Mouse (Mus musculus): Measurements from ENCODE around the gene Zfp804b.
"Not testable (repeated sequence)": the region's sequence is repeated elsewhere in the genome, so short reads cannot be mapped to it uniquely, and the experiment has no call there.

The Zfp804b gene

DNA sequence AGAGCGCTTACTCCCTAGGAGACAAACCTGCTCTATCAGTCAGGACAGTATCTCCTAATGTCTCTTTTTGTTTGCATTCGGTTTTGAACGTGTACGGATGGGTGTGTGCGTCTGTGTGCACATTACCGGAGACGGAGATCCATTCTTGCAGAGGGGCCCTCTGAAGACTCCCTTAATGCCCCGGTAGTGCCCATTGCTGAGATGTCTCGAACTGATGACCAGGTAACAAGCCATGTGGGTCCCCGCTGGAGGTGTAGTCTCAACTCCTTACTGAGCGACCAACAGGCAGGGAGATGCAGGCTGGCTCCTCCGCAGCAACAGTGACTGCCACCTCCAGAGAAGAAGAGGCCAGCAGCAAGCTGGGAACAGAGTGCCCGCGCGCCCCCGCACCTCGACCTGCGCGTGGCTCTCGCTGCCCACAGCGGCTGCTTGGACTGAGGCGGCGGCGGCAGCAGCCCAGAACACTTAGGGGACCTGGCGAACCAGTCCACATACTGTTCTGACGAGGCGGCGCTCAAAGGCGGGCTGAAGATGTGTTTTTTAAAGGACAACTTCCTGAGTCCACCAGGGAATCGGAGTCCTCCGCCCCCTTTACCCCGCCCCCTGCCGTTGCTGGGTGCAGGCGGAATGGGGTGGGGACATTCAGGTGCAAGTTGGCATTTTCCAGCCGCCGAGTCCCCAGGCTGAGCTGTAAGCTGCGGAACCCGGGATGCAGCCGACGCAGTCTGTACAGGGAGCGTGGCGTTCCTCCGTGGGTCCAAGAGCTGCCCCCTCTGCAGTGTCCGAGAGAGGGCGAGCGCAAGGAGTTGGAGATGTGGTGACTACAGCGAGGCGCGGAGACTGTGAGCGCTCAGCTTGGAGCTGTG, at the start of gene Zfp804b:
Gene Zfp804b, minus strand, starts transcription at position 612 of the 866 bp plus-strand sequence.
- DNase-seq (ENCODE audit: low spot score in 2 of 2) = peak; percentile 9 to 27

DNA sequence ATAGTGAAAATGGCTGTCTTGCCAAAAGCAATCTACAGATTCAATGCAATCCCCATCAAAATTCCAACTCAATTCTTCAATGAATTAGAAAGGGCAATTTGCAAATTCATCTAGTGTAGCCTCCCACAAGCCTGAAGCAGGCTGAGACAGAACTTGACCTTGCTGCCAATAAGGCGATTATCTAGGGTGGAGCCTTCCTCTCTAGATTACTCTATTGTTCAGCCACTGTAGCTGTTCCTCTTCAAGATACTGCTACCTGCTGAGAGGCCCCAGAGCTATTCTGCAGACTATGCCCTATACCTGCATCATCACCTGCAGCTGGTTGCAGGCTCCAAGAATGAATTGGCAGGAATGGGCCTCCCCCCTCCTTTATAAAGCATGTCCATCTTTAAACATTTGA, 20.1 kb upstream of the Zfp804b start:
- DNase-seq (ENCODE audit: low spot score in 2 of 2) = not testable (repeated sequence)

DNA sequence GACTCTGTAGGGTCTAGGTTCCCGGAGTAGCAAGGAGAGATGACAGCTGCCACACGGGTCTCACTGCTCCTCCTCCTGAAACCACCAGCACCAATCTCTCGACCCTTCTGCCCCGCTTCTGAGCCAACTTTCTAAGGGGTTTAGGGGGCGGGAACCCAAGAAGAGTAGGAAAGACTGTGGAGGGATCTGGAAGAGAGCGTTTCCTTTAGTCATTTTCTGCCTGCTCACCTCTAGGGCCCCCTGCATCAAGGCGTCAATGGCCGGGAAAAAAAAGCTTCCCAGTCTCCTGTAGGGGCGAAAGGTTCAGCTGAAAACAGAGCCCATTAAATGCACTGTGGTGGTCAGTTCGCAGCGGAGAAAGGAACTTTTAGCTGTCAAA, 444 bp upstream of the Zfp804b start:
- DNase-seq (ENCODE audit: low spot score in 2 of 2) = no peak

DNA sequence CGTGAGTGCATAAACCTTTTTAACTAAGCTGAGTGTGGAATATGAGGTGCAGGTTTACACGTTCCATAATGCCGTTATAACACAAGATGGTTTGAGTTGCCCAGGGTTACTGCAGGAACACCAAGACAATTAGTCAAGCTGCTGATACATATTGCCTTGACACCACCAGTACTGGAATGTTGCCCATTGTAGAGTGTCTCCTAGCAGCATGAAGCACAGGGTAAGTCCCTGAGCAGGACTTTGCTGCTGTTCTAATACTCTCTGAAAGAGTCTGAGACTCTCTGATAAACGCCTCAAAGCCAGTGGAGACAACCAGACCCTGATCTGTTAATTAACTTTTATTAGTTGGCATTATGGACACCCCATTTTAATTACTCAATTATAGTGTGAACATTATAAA, 19.0 kb downstream of the Zfp804b start:
- no peak for DNase-seq (ENCODE audit: low spot score in 2 of 2)

DNA sequence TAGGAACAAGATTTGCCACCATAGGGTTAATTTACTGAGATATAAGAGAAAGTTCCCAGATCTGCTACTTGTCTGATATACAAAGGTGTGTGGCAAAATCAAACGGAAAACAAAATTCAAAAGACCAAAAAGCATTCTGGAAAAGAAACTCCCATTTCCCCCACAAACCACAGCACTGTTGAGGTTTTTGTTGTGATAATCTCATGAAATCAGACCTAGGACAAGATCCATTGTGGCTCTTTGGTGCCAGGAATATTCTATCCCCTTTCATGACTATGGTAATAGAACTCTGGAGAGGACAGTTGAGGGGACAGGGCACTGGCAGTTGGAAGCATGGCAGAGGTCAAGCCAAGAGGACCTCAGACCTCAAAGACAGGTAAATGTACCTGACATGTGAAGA, 40.7 kb downstream of the Zfp804b start, which contains the start of gene Tex47:
Gene Tex47, plus strand, starts transcription at position 301 of the 400 bp plus-strand sequence.
- no peak for DNase-seq (ENCODE audit: low spot score in 2 of 2)

DNA sequence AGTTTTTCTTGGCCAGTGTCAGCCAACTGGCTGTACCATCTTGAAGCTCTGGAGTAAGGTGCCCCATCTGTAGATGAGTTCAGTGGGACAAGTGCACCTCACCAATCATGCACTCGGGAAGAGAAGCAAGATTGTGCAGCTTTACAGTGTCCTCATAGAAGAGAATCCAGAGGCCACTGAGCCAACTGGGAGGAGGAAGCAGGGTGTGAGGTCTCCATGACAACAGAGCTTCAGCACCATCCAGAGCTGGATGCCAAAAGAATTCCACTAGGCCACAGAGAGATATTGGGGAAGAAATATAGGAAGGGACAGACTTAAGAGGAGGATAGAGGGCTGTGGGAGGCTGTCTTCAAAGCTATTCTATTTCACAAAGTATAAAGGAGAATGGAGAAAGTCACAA, 41.6 kb downstream of the Zfp804b start:
- no peak for DNase-seq (ENCODE audit: low spot score in 2 of 2)

DNA sequence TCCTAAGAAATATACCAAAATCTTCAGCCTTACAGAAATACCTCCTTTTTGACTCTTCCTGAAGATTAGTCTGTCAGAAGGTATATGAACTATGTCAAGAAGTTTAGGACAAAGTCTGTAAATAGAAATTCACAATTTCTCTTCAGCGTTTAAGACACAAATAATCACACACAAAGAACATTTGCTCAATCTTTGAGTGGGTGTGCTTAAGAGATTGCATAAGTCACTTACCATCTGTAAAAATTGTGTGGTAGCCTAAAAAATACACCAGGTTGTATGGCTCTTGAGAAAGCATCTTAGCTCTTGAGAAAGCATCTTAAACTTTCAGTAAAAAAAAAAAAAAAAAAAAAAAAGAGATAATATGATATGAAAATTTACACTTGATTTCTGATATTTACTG, 60.2 kb downstream of the Zfp804b start:
- no peak for DNase-seq (ENCODE audit: low spot score in 2 of 2)

DNA sequence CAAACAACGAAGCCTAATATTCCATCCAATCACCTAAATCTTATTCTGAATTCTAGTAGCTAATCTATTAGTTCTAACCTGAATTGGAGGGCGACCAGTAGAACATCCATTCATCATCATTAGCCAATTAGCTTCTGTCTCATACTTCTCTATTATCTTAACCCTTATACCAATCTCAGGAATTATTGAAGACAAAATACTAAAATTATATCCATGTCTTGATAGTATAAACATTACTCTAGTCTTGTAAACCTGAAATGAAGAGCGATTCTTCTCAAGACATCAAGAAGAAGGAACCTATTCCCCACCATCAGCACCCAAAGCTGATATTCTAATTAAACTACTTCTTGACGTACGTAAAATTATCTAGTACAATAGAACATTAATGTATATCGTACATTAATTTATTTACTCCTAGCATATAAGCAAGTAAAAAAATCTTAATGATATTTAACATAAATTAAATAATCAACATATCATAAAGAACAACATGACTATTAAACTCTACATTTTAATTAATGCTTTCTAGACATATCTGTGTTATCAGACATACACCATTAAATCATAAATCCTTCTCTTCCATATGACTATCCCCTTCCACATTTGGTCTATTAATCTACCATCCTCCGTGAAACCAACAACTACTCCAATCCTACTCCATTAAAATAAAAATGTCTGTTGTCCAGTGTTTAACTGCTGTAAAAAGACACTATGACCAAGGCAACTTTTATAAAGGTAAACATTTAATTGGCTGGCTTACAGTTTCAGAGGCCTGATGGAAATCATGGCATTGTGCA, 67.7 kb downstream of the Zfp804b start:
- DNase-seq (ENCODE audit: low spot score in 2 of 2) = no peak

DNA sequence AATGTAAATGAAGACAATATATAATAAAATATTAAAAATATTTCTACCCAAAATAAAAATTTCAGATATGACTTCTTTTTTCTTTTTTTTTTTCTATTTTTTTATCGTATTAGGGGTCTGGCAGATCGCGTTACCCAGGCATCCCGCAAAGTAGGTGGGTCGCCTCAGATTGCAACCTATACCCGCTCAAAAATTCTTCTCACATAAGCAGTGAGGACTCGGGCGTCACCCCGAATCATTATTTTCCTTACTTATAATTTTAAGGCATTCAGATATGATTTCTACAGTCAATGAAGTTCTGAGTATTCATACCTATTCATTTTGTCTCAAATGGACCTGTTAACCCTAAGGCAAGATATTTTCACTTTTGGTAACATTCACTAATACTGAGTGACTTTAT, 167.0 kb downstream of the Zfp804b start:
- no peak for DNase-seq (ENCODE audit: low spot score in 2 of 2)

DNA sequence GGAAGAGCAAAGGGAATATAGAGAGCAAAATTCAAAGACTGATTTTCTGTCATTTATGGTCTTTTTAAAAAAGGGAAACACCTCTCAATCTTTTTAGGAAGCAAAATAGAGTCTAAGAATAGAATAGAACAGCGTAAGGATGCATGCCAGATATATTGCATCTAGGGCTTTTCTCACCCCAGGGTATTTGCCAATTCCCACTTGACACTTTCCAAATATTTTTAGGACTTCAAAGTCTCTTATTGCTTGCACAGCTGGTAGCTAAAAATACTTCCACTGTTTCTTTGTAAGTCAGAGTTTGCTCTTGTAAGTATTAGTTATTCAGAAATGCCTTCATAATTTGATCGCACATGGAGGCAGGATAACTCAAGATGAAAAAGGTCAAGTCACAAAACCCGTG, 204.9 kb downstream of the Zfp804b start:
- DNase-seq (ENCODE audit: low spot score in 2 of 2) = peak in 1 of 2 experiments; percentile 3

DNA sequence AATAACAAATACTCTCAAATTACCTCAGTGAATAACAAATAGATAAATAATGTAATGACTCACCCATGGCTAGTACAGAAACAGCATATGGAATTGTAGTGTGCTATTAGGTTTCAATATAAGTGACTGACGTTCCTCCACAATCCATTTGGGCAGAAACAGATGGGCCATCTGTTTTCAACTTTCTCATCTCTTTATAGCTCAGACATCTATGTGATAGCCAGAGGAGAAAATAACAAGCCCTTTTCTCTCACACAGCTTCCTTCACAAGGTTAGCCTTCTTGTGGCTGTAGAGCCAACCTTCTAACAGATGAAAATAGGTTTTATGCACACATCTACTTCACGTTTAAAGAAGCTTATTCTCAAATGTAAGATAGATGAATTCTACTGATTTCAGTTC, 242.2 kb downstream of the Zfp804b start:
- no peak for DNase-seq (ENCODE audit: low spot score in 2 of 2)

DNA sequence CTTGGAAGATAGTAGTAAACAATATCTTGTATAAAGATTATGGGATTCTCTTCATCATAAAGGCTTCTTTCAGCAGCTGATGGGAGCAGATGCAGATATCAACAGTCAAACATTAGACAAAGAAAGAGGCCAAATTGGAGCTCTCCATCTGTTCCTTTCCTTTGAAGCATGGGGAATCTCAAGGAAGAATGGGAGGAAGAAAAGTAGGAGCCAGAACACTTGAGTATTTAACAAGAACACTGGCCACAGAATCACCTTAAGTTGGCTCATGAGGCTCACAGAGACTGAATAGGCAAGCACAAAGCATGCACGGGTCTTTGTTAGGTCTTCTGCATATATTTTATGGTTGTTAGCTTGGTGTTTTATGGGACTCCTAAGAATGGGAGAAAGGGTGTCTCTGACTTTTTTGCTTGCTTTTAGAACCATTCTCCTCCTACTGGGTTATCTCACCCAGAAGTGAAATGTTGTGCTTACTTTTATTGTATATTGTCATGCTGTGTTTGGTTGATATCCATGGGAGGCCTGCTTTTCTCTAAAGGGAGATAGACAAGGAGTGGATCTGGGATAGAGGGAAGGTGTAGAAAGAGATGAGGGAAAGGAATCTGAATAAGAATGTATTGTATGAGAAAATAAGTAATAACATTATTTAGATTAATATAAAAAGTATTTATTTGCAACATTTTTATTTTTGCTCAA, 270.5 kb downstream of the Zfp804b start:
- DNase-seq (ENCODE audit: low spot score in 2 of 2) = no peak

DNA sequence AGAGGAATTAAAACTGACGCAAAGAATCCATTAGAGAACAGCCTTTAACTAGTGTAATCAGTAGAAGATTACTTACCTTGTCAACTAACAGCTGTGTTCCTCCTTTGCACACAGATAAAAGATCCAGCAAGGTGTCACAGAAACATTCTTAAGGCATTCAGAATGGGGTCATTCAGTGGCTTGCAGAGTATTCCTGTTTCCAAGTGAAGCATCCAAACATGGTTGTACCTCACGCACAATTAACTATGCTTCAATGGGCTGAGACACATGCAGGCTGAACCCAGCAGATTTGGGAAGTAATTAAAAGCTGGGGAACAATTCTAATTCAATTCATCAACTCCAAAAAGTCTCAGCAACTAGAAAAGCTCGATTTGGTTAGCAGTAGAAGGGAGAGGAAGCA, 337.1 kb downstream of the Zfp804b start:
- no peak for DNase-seq (ENCODE audit: low spot score in 2 of 2)

DNA sequence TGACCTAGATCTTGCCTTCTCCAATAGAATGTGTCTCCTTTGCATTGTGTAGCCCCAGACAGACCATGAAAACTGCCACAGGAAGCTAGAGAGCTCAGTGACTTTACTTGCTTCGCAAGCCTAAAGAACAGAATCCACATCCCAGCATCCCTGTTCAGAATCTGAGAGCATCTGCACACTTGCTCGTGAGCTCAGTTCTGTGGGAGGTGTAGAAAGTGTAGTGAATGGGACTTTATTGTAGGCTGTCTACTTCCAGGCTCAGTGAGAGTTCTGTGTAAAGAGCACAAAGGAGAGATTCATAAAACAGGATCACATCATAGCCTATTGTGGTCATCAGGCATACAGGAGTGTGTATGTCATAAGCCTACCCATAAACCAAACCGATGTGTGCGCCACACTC, 360.6 kb downstream of the Zfp804b start:
- DNase-seq (ENCODE audit: low spot score in 2 of 2) = peak; percentile 7

DNA sequence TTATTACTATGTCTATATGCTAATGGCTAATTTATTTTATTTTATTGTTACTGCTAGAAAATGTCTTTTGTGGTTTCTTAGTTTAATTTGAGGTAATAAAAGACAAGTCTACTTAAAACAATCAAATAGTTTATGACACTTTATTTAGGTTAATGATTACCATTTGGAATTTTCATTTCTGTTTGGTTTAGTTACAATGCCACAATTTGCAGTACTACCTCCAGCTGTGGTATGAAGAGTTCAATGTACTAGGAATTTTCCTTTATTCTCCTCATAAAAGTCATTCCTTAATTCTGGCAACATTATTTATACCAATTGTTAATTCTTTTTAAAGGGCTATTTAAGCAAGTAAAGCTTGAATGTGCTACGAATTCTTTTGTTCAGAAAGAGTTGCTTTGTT, 409.7 kb downstream of the Zfp804b start:
- no peak for DNase-seq (ENCODE audit: low spot score in 2 of 2)

DNA sequence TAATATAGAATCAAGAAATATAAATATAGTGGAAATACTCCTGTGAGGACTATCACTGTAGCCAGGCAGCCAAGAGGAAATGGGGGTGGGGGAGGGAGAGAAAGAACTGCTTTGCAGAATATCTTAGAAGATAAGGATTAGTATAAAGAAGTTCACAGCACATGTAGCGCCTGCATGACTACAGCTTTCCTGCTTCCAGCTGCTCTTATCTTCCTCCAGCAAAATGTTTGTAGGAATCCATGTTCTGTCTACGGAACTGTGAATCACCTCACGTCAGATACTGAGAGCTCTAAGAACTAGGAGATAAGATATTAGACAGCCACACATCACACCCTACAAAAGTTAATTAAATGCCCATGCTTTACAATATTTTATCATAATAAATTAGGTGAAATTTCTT, 433.3 kb downstream of the Zfp804b start:
- no peak for DNase-seq (ENCODE audit: low spot score in 2 of 2)

DNA sequence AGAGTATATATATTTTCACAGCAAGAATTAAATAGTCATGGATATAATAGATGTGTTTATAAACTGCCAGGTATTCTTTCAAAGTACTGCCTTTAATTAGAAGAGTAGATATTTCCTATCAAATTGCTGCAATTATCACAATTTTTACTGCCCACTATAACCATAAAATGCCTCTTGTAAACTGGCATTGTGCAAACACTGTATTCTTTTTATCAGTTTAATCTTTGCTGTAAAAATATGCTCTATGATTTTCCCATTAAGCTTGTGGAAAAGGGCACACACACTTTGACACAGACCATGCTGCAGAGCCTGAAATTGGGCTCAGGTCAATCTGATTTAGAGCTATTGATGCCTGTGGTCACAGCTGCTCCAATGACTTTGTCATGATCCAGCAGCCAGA, 463.2 kb downstream of the Zfp804b start:
- DNase-seq (ENCODE audit: low spot score in 2 of 2) = no peak

DNA sequence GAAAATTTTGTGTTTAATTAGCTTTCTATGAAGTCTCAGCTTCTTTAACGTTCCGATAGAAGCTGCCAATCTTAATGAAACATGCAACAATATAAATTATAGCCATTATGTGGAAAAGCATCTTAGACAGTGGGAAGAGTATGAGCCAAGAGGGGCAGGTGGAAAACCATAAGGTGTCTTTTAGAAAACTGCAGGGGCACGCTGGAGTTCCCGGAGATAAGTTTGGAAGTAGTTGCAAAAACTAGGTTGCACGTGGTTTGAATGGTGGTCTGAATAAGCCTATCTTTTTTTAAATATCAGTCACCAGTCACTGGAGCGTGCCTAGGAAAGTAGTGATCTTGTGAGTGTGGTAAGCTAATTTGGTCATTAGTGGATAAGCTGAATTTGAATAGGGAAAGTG, 473.0 kb downstream of the Zfp804b start:
- no peak for DNase-seq (ENCODE audit: low spot score in 2 of 2)

DNA sequence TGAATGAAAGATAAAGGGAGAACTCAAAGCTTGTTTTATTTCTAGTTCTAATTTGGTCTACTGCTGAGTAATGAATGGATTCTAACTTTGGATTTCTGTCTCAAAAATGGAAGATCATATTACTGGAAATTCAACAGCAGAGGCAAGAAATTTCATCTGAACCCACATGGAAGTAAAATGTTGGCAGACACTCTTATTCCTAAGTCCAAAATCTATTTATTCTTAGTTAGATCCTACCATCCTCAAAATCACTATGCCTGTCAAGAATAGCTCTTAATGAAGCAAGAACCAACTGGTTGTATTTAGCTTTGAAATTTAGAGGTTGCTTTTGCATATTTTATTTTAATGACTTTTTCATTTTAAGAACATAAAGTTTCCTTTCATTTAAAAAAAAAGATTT, 473.6 kb downstream of the Zfp804b start:
- no peak for DNase-seq (ENCODE audit: low spot score in 2 of 2)

DNA sequence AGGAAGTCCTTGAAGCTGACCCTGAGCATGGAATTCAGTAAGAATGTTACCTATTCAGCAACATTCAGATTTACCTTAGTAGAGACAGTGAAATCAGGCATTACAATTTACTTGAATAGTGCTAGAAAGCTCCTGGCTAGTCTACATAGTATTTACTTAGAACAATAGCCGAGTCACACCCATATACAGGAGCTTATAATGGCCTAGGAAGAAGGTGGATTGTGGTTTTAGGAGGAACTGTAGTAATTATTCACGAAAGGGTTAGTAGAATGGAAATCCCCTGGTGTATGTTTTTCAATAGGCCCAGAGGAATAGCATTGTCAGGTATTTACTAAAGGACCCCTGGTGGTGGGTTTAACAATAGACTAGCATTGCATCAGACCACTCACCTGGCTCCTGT, 549.2 kb downstream of the Zfp804b start:
- DNase-seq (ENCODE audit: low spot score in 2 of 2) = no peak

DNA sequence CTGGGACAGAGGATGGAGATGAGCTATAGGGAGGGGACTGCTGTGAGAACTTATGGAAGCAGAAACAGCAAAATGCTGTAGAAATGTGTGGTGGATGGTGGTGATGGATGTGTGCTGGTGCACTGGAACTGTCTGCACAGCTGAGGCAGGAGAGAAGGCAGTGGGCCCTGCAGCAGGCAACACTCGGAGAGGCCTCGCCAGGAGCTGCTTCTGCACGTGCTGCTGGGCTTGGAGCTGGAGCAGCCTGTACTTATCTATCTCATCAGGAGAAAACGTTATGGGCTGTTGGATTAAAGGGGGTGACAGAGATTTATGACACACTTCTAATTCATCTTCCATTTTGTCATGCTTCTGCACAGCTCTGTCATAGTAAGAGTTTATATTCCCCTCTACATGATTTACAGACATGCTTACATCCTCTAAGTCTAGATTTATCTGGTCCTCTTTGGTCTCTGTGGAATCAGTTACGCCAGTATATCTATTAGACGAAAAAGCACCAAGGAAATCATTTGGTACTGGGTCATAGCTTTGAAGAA, 575.1 kb downstream of the Zfp804b start:
- DNase-seq (ENCODE audit: low spot score in 2 of 2) = no peak

Data from right cerebral cortex, postnatal 36 days (tissue).